Mouse (Mus musculus) liver, postnatal 0 days (tissue): ENCODE results near the gene Gng12. TPM values are rescaled to one million over a fixed set of nuclear protein-coding genes. Genes with fewer than 3 reads are reported as not detected.

Experiments
- ATAC-seq: fragments of 200-750 bp; cut with Nextera tagmentation; 2 replicates; pipeline ENCODE4 v1.8.0; 2017; ENCODE audit warnings: mild to moderate bottlenecking, moderate library complexity
- DNase-seq: peaks from one replicate; pipeline ENCODE4 v3.0.0-alpha.2; 2016
- H3K27ac ChIP-seq: fragments of 300-500 bp; sonication (generic); 2 replicates; pipeline ENCODE4 v1.5.1; 2014; ENCODE audit warnings: antibody characterized with exemption, moderate library complexity, mild to moderate bottlenecking, low read depth
- H3K27me3 ChIP-seq: fragments of 300-500 bp; sonication (generic); 2 replicates; pipeline ENCODE4 v1.6.1; 2014; ENCODE audit warnings: low read length, control low read depth, mixed read lengths; ENCODE audit not compliant: insufficient read depth
- H3K36me3 ChIP-seq: fragments of 300-500 bp; sonication (generic); replicated peaks from 2 replicates; pipeline ENCODE4 v1.6.1; 2014; ENCODE audit warnings: mild to moderate bottlenecking, control low read depth, low read length, moderate library complexity, mixed read lengths; ENCODE audit not compliant: insufficient read depth
- H3K4me1 ChIP-seq: fragments of 300-500 bp; sonication (generic); 2 replicates; pipeline ENCODE4 v1.6.1; 2014; ENCODE audit warnings: antibody characterized with exemption, mild to moderate bottlenecking, control low read depth; ENCODE audit not compliant: insufficient read depth
- H3K4me2 ChIP-seq: fragments of 300-500 bp; sonication (generic); 2 replicates; pipeline ENCODE4 v1.6.1; 2014; ENCODE audit warnings: low read depth, mild to moderate bottlenecking, low read length, moderate library complexity, mixed read lengths
- H3K4me3 ChIP-seq: fragments of 300-500 bp; sonication (generic); 2 replicates; pipeline ENCODE4 v1.5.1; 2014; ENCODE audit warnings: low read depth, low read length
- H3K9ac ChIP-seq: fragments of 300-500 bp; sonication (generic); replicated peaks from 2 replicates; pipeline ENCODE4 v1.6.1; 2014; ENCODE audit warnings: mild to moderate bottlenecking, moderate library complexity
- H3K9me3 ChIP-seq: fragments of 300-500 bp; sonication (generic); 2 replicates; pipeline ENCODE4 v1.6.1; 2016; ENCODE audit warnings: mild to moderate bottlenecking, control low read depth, low read length, mixed read lengths
- CTCF ChIP-seq: sonication (generic); IDR thresholded peaks from 2 replicates; pipeline ENCODE4 v1.5.1; 2016; ENCODE audit warnings: antibody characterized with exemption, low read depth
- EP300 ChIP-seq: IDR thresholded peaks from 2 replicates; pipeline ENCODE4 v1.6.1; 2016; ENCODE audit warnings: antibody characterized with exemption, low read depth, mild to moderate bottlenecking
- WGBS: fragments of 180-500 bp; shearing (Covaris S2); extraction: QIAGEN DNeasy Blood & Tissue Kit; methylation state at CpG from one replicate; pipeline ENCODE4 v1.1.7; 2014; ENCODE audit not compliant: insufficient replicate concordance; 5-methylcytosine and 5-hydroxymethylcytosine counted together
- polyA plus RNA-seq: library from polyadenylated mRNA; unstranded; fragments of >200 nt; fragmentation: Nextera tagmentation; extraction: Ambion mirVana; gene quantifications from 2 replicates; pipeline ENCODE4 v1.2.1, GENCODE M21; 2015

Gng12 gene
- polyA plus RNA-seq, 1 experiment from 2014 or later: 39.4 TPM

DNA sequence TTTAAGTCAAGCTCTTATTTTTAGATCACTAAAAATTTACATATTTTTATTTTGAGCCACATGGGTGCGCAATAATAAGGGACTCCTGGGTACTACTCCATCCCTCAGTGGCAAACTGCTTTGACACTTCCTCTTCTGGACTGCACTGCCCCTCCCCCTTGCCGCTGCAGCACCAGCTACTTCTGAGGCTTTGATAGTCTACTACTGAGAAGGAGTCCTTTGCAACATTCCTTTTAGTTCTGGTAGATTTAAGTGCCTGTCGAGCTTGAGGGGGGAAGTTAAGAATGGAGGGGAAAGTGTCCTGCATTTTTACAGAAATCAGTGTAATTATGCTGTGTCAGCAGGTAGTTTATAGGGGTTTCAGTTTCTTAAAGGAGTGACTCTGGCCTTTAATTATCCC lies 77.0 kb downstream of the Gng12 start:
- TF ChIP-seq CTCF (peak; percentile 22; the same call in 1 of the 2 replicates), EP300 (no peak)
- 0 out of 2 replicates have a peak overlapping the region, but pooled peaks have one; percentile 6 for H3K4me2 ChIP-seq
- H3K4me3 ChIP-seq: no peak overlapping the region
- H3K9ac ChIP-seq: no peak overlapping the region
- no peaks in the 10 kb centered on the region for H3K9me3 ChIP-seq
- peaks cover 18% of the 10 kb centered on the region for H3K4me1 ChIP-seq
- H3K36me3 ChIP-seq: no peaks in the 10 kb centered on the region
- H3K27me3 ChIP-seq: no peaks in the 10 kb centered on the region
- DNase-seq: peak; percentile 51
- no peak overlapping the region for H3K27ac ChIP-seq
- 13% methylated on average over 3 of the region's 3 CpGs for WGBS
- ATAC-seq: peak; percentile 58

DNA sequence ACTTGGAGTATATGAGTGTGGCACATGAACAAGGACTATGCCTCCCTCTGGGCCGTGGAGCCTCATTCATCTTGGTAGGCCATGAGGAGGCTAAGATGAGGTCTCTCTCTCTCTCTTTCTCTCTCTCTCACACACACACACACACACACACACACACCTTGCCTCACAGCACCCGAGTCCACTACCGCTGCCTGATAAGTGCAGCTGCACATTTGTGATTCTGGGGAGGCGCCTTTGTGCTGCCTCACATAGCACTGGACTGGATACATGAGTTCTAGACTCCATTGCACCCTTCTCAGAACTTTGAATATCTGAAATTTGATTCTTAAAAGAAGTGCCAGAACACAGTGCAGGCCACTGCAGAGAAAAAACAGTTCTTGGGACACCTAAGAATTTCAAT lies 79.3 kb downstream of the Gng12 start:
- no peaks in the 10 kb centered on the region for H3K9me3 ChIP-seq
- no peak for TF ChIP-seq EP300
- TF ChIP-seq CTCF: no peak
- H3K4me3 ChIP-seq: no peak overlapping the region
- H3K27ac ChIP-seq: peak overlapping the region; percentile 49; the same call in 1 of the 2 replicates
- H3K4me1 ChIP-seq: peaks cover 34% of the 10 kb centered on the region
- no peaks in the 10 kb centered on the region for H3K27me3 ChIP-seq
- DNase-seq (no peak), ATAC-seq (peak; percentile 29; the same call in 1 of the 2 replicates)
- H3K36me3 ChIP-seq: no peaks in the 10 kb centered on the region
- no peak overlapping the region for H3K4me2 ChIP-seq
- H3K9ac ChIP-seq: no peak overlapping the region
- WGBS: 67% methylated on average over 4 of the region's 4 CpGs

DNA sequence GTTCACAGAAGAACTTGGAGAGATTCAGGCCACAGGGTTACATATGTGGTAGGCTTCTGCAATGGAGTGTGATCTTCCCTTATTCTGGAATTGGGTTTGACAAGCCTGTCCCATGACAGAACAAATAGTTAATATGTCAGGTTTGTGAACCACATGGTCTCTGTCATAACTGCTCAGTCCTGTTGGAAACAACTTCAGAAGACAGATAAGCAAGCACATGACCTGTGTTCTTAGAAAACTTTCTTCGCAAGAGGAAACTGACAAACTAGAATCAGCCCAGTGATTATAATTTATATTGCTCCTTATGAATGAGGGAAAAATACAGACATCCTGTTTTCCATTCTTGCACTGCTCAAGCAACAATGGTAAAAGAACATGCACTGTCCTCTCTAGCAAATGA lies 83.0 kb downstream of the Gng12 start:
- no peak overlapping the region for H3K9ac ChIP-seq
- TF ChIP-seq EP300: peak; percentile 45; the same call in 1 of the 2 replicates
- no peak for TF ChIP-seq CTCF
- H3K4me3 ChIP-seq: no peak overlapping the region
- H3K9me3 ChIP-seq: no peaks in the 10 kb centered on the region
- peaks cover 41% of the 10 kb centered on the region for H3K4me1 ChIP-seq
- WGBS: 48% methylated on average over 1 of the region's 1 CpGs
- no peak for DNase-seq
- no peak overlapping the region for H3K4me2 ChIP-seq
- no peaks in the 10 kb centered on the region for H3K36me3 ChIP-seq
- ATAC-seq: no peak
- peak overlapping the region; percentile 2; the same call in 1 of the 2 replicates for H3K27ac ChIP-seq
- H3K27me3 ChIP-seq: no peaks in the 10 kb centered on the region

DNA sequence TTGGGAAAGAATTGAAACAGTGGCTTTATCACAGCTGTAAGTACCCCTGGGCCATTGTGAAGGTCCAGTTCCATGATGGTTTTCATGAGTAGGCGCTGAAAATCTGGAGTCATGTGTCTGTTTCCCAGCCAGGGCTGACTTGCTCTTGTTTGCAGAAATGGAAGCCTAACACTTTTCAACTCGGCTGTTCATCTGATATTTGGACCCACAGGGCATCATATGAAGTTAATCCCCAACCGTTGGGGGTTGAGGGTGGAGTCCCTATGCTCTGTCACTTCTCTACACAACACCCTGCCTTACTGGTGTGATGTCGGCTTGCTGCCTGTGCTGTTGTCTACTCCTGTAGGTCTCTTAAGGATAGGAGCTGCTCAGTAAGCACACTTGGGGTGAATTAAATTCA lies 83.8 kb downstream of the Gng12 start:
- Histone ChIP-seq H3K4me1 (peaks cover 40% of the 10 kb centered on the region), H3K4me3 (no peak overlapping the region), H3K36me3 (no peaks in the 10 kb centered on the region), H3K4me2 (no peak overlapping the region), H3K9me3 (no peaks in the 10 kb centered on the region), H3K27me3 (no peaks in the 10 kb centered on the region), H3K27ac (no peak overlapping the region), H3K9ac (no peak overlapping the region)
- TF ChIP-seq EP300 (no peak), CTCF (no peak)
- DNase-seq (no peak), ATAC-seq (no peak)
- 63% methylated on average over 4 of the region's 4 CpGs for WGBS

DNA sequence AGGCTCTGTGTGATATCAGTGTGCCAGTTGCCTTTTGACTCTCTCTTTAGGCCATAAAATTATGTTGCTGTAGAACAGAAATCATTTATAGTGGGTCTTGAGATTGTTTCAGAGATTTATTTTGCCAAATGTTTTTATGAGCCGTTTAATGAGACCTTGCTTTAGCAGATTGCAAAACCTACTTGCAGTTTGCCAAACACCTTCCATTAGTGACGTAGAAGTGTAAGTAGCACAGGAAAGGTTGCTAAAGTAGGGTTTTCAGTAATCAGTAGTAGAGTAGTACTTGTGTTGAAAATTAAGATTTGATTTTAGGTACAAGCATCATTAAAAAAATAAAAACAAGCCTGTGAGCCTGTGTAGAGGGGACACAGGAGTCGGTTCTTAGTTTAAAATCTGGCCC lies 85.2 kb downstream of the Gng12 start:
- H3K4me2 ChIP-seq: no peak overlapping the region
- H3K27ac ChIP-seq: peak overlapping the region; percentile 18; the same call in 1 of the 2 replicates
- no peaks in the 10 kb centered on the region for H3K9me3 ChIP-seq
- no peak for TF ChIP-seq EP300
- no peak for TF ChIP-seq CTCF
- ATAC-seq (no peak), DNase-seq (no peak)
- no peaks in the 10 kb centered on the region for H3K36me3 ChIP-seq
- no peaks in the 10 kb centered on the region for H3K27me3 ChIP-seq
- H3K9ac ChIP-seq: no peak overlapping the region
- 63% methylated on average over 3 of the region's 3 CpGs for WGBS
- peaks cover 37% of the 10 kb centered on the region for H3K4me1 ChIP-seq
- H3K4me3 ChIP-seq: no peak overlapping the region

DNA sequence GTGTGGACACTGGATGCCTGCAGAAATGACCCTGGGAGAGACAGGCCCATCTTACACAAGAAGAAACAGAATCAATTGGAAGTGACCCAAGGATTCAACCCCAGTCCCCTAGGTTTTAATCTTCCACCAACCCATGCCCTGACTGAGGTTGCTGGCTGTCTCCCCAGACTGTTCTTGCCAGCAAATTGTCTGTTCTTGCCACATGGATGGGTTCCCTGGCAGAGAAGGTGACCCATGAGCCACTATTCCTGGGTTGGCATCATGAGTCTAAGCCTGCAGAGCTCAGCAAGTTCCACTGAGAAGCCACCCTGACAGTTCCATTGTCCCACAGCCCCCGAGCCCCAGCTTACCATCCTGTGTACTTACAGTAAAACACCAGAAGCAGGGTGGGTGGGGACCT lies 85.7 kb downstream of the Gng12 start:
- Histone ChIP-seq H3K36me3 (no peaks in the 10 kb centered on the region), H3K4me2 (no peak overlapping the region), H3K4me3 (no peak overlapping the region), H3K27ac (no peak overlapping the region), H3K9me3 (no peaks in the 10 kb centered on the region), H3K9ac (no peak overlapping the region), H3K27me3 (no peaks in the 10 kb centered on the region), H3K4me1 (peaks cover 37% of the 10 kb centered on the region)
- no peak for TF ChIP-seq EP300
- no peak for TF ChIP-seq CTCF
- WGBS: 82% methylated on average over 1 of the region's 1 CpGs
- ATAC-seq (no peak), DNase-seq (no peak)

DNA sequence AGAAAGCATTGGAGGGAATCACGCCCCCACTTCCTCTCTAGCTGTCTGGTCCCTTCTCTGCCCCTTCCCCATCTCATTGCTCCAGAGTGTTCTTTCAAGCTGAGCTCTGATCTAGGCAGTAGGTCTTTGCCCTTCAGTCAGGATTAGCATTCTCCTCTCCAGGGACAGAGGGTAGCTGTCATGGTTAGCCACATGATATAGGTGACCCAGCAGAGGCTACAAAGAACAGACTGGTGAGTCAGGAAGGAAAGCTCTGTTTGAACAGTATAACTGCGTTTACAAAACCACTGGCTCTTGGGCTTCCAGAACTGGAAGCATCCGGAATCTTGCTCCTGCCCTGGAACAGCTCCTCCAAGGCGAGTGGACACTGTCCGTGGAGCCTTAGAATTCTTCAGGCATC lies 87.9 kb downstream of the Gng12 start:
- ATAC-seq (no peak), DNase-seq (no peak)
- no peaks in the 10 kb centered on the region for H3K36me3 ChIP-seq
- H3K9me3 ChIP-seq: no peaks in the 10 kb centered on the region
- H3K4me1 ChIP-seq: peaks cover 36% of the 10 kb centered on the region
- no peak overlapping the region for H3K4me2 ChIP-seq
- 58% methylated on average over 5 of the region's 5 CpGs for WGBS
- H3K27ac ChIP-seq: no peak overlapping the region
- TF ChIP-seq EP300: no peak
- no peak overlapping the region for H3K4me3 ChIP-seq
- H3K27me3 ChIP-seq: no peaks in the 10 kb centered on the region
- H3K9ac ChIP-seq: no peak overlapping the region
